Mouse (Mus musculus) 3T3-L1 (cell line): Measurements from ENCODE around the gene Bin2.
"Not testable (repeated sequence)": the region's sequence is repeated elsewhere in the genome, so short reads cannot be mapped to it uniquely, and the experiment has no call there.

ENCODE experiments used
- DNase-seq: peaks from one replicate; pipeline ENCODE4 v3.0.0-alpha.2; 2015; ENCODE audit warnings: low read depth, low spot score

The Bin2 gene

DNA sequence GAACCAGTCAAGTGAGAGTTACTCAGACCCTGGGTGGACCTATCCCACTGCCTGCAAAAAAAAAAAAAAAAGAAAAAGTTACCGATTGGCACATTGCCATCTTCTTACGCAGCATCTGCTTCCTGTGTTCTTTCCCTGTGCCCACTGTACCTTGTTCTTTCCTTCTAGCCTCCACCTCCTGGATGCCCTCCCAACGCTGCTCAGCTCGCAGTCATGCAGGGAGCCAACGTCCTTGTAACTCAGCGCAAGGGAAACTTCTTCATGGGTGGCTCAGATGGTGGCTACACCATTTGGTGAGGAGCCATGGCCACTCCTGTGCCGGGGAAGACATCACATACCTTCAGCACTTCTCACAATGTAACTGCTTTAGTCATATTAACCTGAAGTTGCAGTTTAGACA is 50.2 kb downstream of the Bin2 start:
- DNase-seq, result no peak

- DNase-seq, result peak; percentile 50
These were observed 53.1 kb downstream of the Bin2 start for GRCm38 (mm10) chr15:100616221-100616620.

GRCm38 (mm10) chr15:100615825-100616220 is 53.5 kb downstream of the Bin2 start:
- peak; percentile 92 for DNase-seq

DNA sequence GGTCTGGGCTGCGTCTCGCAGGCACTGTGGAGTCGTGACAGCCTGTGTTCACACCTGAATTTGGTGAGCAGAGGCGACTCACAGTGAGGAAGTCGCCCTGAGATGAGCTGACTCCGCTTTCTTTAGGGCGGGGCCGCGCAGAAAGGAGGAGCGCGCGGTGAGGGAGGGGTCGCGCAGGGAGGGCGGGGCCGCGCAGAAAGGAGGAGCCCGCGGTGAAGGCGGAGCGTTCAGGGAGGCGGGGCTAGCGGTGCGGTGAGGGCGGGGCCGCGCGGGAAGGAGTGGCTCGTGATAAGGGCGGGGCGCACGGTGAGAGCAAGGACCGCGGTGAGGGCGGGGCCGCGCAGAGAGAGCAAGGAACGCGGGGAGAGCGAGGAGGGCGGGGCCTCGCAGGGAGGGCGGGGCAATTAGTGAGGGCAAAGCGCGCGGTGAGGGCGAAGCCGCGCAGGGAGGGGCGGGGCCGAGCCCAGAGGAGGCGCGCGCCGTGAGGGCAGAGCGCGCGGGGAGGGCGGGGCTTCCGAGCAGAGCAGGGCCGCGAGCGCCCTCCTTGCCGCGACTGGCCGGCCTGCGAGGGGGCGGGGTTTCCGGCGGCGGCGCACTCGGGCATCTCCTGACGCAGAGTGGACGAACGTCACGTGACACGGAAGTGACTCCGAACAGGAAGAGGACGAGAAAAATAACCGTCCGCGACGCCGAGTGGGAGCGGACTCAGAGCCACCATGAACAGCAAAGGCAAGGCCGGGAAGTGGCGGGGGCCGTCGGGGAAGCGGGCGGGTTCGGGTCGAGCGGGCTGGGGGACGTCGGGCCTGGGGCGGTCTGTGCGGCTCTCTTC is 54.1 kb downstream of the Bin2 start, which contains the start of gene Dazap2:
TSS of gene Dazap2 (plus strand) at position 354 of the 829 bp plus-strand sequence.
- peak; percentile 97 for DNase-seq

DNA sequence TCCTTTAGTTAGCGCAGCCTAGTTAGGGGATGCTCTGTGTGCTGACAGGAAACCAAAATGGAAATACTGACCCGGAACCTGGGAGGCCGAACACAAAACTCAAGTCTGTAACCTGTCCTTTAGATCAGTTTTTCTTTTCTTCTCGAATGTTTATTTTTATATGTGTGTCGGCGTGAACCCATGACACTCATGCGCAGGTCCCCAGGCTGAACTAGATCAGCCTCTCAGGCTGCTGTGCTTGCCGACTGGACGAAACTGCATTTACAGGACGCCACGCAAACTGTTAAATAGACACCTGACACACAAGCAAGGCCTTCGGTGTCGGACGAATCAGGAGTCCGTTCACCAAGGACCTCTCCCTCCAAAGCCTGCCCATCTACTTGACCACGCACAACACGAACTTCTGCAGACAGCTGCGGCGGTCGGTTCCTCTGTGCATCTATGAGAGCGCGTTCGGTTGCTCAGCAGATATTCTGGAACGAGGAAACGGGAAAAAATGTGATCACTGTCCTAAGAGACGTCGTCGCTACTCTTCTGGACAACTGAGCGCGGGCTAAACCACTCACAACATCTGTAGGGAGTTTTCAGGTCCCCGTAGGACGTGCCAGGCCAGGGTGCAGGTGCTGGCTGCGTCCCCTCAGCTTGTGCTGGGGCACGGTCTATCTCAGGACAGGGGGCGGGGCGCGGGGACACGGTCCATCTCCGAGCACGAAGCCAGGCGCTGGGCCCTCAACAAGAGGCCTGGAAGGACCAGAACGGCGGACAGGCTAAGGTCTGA is 54.9 kb downstream of the Bin2 start:
- DNase-seq, result no peak

- peak; percentile 80 for DNase-seq
These were observed 55.8 kb downstream of the Bin2 start for GRCm38 (mm10) chr15:100613584-100613983.

- no peak for DNase-seq
These were observed 56.9 kb downstream of the Bin2 start for GRCm38 (mm10) chr15:100612432-100612831.

- no peak for DNase-seq
These were observed 57.4 kb downstream of the Bin2 start for GRCm38 (mm10) chr15:100611951-100612350.

DNA sequence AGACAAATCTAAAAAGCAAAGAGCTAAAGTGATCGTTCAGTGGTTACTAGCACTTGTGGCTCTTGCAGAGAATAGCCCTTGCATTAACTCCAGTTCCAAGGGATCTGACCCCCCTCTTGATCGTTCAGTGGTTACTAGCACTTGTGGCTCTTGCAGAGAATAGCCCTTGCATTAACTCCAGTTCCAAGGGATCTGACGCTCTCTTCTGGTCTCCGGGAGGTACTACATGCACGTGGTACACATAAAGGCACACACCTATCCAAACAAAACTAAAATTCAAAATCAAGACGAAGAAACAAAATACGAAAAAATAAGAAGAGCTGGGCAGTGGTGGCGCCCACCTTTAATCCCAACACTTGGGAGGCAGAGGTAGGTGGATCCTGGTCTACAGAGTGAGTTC is 62.7 kb downstream of the Bin2 start:
- DNase-seq, result not testable (repeated sequence)

DNA sequence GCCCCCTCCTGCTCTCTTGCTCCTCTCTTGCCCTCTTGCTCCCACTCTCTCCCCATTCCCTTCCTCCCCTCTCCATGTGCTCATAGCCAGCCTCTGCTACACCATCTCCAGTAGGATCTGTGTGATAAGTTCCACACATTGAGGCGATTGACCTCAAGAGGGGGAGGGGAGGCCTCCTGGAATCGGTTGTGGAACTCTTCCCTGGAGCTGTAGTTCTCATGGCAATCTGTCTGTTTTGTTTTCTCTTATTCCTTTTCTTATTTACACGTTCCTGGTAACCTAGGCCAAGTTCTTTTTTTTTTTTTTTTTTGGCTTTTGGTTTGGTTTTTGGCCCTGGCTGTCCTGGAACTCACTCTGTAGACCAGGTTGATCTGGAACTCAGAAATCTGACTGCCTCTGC is 67.7 kb downstream of the Bin2 start:
- no peak for DNase-seq

DNA sequence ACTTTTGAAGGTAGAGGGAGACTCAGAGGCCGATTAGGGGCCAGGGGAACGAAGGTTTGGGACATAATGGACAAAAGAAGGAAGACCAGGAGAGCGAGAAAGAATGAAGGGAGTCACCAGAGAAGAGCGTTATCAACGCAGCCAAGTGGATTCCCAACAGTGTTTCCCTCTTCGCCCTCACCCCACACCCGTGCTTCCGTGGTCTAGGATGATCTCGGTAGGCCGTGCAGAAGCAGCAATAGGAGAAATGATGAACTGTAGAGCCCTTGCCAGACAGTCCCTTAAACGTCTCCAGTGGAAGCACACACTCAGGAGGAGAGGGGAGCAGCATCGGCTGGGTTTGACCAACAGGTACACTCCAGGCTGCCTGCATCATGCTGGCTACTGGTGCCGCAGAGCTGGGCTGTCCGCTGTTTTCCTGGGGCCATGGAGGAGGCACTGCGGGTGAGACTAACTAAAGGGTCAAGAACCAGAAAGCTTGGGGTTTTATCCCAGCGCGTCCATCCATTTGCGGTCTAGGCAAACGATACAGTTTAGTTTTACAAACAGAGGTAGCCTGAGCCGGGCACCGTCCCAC is 68.6 kb downstream of the Bin2 start:
- DNase-seq, result no peak

GRCm38 (mm10) chr15:100600047-100600695 is 69.2 kb downstream of the Bin2 start:
- DNase-seq, result peak; percentile 58

DNA sequence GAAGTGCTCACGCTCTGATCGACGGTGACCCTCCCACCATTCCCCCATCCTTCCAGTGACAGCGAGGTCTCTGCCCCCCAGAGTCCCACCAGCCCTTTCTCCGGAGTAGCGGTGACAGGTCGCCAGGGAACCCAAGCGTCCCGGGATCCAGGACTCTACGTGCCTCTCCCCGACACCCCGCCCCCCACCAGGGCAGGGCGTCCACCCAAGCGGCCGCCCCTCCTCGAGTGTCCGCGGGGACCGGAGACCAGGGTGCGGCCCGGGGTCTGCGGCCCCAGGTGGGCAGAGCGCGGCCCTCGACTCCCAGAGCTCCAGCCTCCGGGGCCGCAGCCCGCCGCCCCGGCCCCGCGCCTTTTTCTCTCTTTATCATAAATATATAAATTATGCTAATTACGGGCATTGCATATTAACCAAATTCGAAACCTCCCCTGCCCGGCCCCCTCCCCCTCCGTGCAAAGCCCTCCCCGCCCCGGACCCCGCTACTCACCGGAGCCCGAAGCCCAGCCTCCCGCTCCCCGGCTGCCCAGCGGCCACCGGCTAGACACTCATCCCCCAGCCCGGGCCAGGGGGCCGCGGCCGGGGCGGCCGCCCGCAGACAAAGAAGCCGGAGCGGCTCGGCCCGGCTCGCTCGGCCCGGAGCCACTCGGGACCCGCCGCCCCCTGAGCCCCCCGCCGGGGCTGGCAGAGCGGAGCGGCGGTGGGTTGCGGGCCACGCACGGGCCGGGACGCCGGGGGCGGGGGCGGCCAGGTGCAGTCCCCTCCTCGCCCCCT is 69.9 kb downstream of the Bin2 start, which contains the start of gene Pou6f1:
TSS of gene Pou6f1 (minus strand) at position 709 of the 771 bp plus-strand sequence.
- DNase-seq, result no peak

GRCm38 (mm10) chr15:100598883-100599275 is 70.5 kb downstream of the Bin2 start:
- peak; percentile 43 for DNase-seq

- no peak for DNase-seq
These were observed 71.0 kb downstream of the Bin2 start for GRCm38 (mm10) chr15:100598287-100598882.

DNA sequence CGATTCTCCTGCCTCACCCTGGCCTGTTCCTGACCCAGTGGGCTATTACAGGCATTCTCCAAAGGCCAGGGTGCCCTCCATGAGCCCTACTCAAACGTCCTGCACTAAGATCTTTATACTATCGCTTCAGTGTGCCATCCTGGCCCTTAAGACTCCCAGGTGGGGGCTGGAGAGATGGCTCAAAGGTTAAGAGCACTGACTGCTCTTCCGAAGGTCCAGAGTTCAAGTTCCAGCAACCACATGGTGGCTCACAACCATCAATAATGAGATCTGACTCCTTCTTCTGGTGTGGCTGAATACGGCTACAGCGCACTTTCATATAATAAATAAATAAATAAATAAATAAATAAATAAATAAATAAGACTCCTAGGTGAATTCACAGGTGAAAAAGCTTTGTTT is 76.5 kb downstream of the Bin2 start:
- DNase-seq, result no peak
